8 mouse cellular contexts compared by ENCODE assay signal in the genomic region with DNA sequence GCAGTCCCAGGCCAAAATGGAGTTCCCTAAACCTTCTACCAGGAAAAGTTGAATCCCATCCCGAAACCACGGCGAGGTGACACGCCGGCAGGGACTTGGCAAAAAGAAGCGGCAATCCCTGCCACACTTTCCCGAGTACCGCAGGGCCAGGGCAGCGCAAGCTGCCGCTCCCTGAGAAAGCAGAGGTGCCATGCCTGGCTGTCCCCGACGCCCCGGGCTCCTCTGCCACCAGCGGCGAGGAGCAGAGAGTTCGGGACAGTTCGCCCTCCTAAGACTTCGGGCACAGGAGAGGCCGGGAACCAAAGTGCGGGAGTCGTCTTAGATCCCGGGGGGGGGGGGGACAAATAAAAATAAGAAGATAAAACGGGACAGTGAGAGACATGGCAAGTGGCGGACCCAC. TPM values are rescaled to one million over a fixed set of nuclear protein-coding genes. Genes with fewer than 3 reads are reported as not detected.
DNase-seq lines count a peak whose midpoint lies in the region; ATAC-seq and TF ChIP-seq lines count a peak whose summit lies in the region.

No protein-coding gene starts in this region.

- intact Hi-C loops in heart, adult 2 months (cut with DNase I), result no loop called here

- H3K27ac ChIP-seq in heart, adult 2 months, result peak overlapping the region; percentile 76
- peak overlapping the region; percentile 92 for H3K27ac ChIP-seq in kidney, postnatal 0 days

- DNase-seq in heart, adult 2 months, result peak; percentile 21 to 44
- DNase-seq in heart, adult 11 months, result no peak
- DNase-seq in NIH3T3 (ENCODE audit: low read depth), result peak; percentile 23
- peak; percentile 7 to 10 for DNase-seq in cerebellum, postnatal 36 days
- DNase-seq in kidney, postnatal 0 days (ENCODE audit: low spot score), result peak; percentile 23
- peak; percentile 28 for DNase-seq in testis, postnatal 14 days (ENCODE audit: low spot score)

- TF ChIP-seq POLR2A in heart, adult 2 months (IDR thresholded peaks at IDR 0.05; ENCODE audit: insufficient read depth, low read depth, low read length), result no peak

- H3K36me3 ChIP-seq in heart, adult 2 months (ENCODE audit: control insufficient read depth, insufficient read depth, low read length), result no peaks in the 10 kb centered on the region
- no peaks in the 10 kb centered on the region for H3K36me3 ChIP-seq in kidney, postnatal 0 days (ENCODE audit: insufficient read depth, low read length)

- H3K4me3 ChIP-seq in heart, adult 2 months, result peak overlapping the region; percentile 82
- peak overlapping the region; percentile 66 for H3K4me3 ChIP-seq in kidney, postnatal 0 days (replicated peaks; ENCODE audit: low read depth, low read length)

- TF ChIP-seq CTCF in heart, adult 2 months (IDR thresholded peaks at IDR 0.05), result no peak
- no peak for TF ChIP-seq CTCF in kidney, postnatal 0 days (IDR thresholded peaks at IDR 0.05; ENCODE audit: low read depth)

- H3K4me1 ChIP-seq in heart, adult 2 months (ENCODE audit: control insufficient read depth, insufficient read depth, low read length), result peaks cover 2% of the 10 kb centered on the region; the same call in 1 of the 2 replicates
- no peaks in the 10 kb centered on the region for H3K4me1 ChIP-seq in kidney, postnatal 0 days (replicated peaks; ENCODE audit: insufficient read depth, low read length)

- TF ChIP-seq EP300 in heart, adult 2 months (IDR thresholded peaks at IDR 0.05; ENCODE audit: insufficient read depth, low read depth, low read length), result no peak

- H3K27me3 ChIP-seq in heart, adult 2 months (ENCODE audit: control insufficient read depth, insufficient read depth, low read length), result no peaks in the 10 kb centered on the region
- no peaks in the 10 kb centered on the region for H3K27me3 ChIP-seq in kidney, postnatal 0 days (ENCODE audit: insufficient read depth, low read length)

- peak; percentile 16; the same call in 1 of the 2 replicates for ATAC-seq in granulocyte monocyte progenitor cell, adult 5-6 weeks (replicated peaks; ENCODE audit: poor library complexity, severe bottlenecking)
- ATAC-seq in kidney, postnatal 0 days (replicated peaks; ENCODE audit: low FRiP score, low read depth), result peak; percentile 34; the same call in 1 of the 2 replicates
- peak; percentile 36 for ATAC-seq in megakaryocyte-erythroid progenitor cell, adult 5-6 weeks (replicated peaks; ENCODE audit: low FRiP score, low TSS enrichment, poor library complexity, severe bottlenecking)

- H3K9me3 ChIP-seq in kidney, postnatal 0 days (replicated peaks; ENCODE audit: low read length), result no peaks in the 10 kb centered on the region

- H3K4me2 ChIP-seq in kidney, postnatal 0 days (ENCODE audit: low read length), result peak overlapping the region; percentile 58

- H3K9ac ChIP-seq in heart, adult 2 months (ENCODE audit: low read depth, low read length), result peak overlapping the region; percentile 97
- peak overlapping the region; percentile 73 for H3K9ac ChIP-seq in kidney, postnatal 0 days (ENCODE audit: low read depth, low read length)

- WGBS in heart, adult 2 months, result 11% methylated on average over 24 of the region's 24 CpGs
- WGBS in kidney, postnatal 0 days, result 20% methylated on average over 24 of the region's 24 CpGs

- peaks cover 2% of the 10 kb centered on the region; the same call in 1 of the 2 replicates for H3K79me2 ChIP-seq in heart, adult 2 months (replicated peaks; ENCODE audit: control insufficient read depth, insufficient read depth, low read length)

RNA-seq across cellular contexts. Expression of gene Thoc2, which starts 9.5 kb away (rescaled TPM):
- total RNA-seq in heart, adult 2 months (2021), result 10 to 100 TPM; 25.3 to 29.5 TPM
- polyA plus RNA-seq in heart, adult 2 months (2012; rRNA removed), result 7.2 and 11.0 TPM in 2 replicates
- 63.3 and 83.0 TPM in 2 replicates for total RNA-seq in granulocyte monocyte progenitor cell, adult 5-6 weeks (2014; fragmentation: Nextera tagmentation)
- 80.7 and 88.1 TPM in 2 replicates for total RNA-seq in granulocyte monocyte progenitor cell, adult 5-6 weeks (2017)
- 70.8 and 75.6 TPM in 2 replicates for polyA plus RNA-seq in kidney, postnatal 0 days (2015; fragmentation: Nextera tagmentation; extraction: Ambion mirVana)
- 98.7 and 111 TPM in 2 replicates for total RNA-seq in megakaryocyte-erythroid progenitor cell, adult 5-6 weeks (2014; fragmentation: Nextera tagmentation)
- total RNA-seq in megakaryocyte-erythroid progenitor cell, adult 5-6 weeks (2017), result 97.9 and 126 TPM in 2 replicates
